Mouse (Mus musculus) central nervous system, embryonic 14 days (tissue): ENCODE results near the gene Hist1h3f. TPM values are rescaled to one million over a fixed set of nuclear protein-coding genes. Genes with fewer than 3 reads are reported as not detected.

Experiments
- polyA plus RNA-seq: library from polyadenylated mRNA; depleted of rRNA; stranded (reverse); fragments of >200 nt; gene quantifications from 2 replicates; pipeline ENCODE4 v1.2.3, GENCODE M21; 2012; rRNA removed

Hist1h3f gene
- 2.5 and 3.5 TPM in 2 replicates for polyA plus RNA-seq

DNA sequence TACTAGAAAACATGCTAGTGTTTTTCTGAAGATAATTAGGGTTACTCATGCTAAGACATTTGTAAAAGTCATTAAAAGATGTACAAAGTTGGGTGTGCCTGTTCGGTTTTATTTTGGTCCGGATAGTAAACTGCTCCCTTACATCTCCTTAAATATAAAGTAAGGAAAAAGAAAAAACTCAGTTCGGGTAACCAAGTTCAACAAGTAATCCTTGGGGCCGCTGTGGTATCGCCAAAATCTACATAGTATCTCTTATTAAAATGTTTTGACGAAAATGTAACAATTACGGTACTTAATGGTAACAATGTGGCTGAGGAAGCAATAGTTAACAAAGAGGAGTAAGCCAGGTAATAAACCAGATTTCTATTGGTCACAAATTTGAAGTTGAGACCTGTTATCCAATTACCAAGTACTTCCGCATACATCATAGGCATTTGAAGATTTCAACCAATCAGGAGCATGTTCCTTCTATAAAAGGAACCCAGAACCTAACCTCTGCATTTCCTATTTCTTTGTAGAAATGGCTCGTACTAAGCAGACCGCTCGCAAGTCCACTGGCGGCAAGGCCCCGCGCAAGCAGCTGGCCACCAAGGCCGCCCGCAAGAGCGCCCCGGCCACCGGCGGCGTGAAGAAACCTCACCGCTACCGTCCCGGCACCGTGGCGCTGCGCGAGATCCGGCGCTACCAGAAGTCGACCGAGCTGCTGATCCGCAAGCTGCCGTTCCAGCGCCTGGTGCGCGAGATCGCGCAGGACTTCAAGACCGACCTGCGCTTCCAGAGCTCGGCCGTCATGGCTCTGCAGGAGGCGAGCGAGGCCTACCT is at the start of gene Hist1h3f:
Gene Hist1h3f, plus strand, starts transcription at position 88 of the 822 bp plus-strand sequence.

GRCm38 (mm10) chr13:23530901-23531875 is 12.7 kb upstream of the Hist1h3f start, which contains the start of gene Hist1h4h:
TSS of gene Hist1h4h (plus strand) at chr13:23531050.

GRCm38 (mm10) chr13:23533560-23534367 is 10.1 kb upstream of the Hist1h3f start, which contains the start of gene Hist1h2af:
TSS of gene Hist1h2af (plus strand) at chr13:23533906.

GRCm38 (mm10) chr13:23535137-23536075 is 8.4 kb upstream of the Hist1h3f start, which contains the start of gene Hist1h3g:
TSS of gene Hist1h3g (plus strand) at chr13:23535422.

DNA sequence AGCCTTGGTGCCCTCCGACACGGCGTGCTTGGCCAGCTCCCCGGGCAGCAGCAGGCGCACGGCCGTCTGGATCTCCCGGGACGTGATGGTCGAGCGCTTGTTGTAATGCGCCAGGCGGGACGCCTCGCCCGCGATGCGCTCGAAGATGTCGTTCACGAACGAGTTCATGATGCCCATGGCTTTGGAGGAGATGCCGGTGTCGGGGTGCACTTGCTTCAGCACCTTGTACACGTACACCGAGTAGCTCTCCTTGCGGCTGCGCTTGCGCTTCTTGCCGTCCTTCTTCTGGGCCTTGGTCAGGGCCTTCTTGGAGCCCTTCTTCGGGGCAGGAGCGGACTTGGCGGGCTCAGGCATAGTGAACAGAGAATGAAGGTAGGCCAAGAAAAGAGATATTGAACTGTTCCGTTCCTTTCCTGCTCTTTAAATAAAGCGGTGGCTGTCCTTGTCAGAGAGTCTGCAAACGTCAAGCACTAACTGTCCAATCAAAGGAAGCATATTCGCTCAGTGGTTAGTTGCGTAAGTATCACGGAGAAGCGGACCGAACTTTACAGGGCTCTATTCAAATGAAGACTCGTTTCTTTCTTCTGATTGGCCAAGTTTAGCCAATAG is 749 bp upstream of the Hist1h3f start, which contains the start of gene Hist1h2bh:
Gene Hist1h2bh, minus strand, starts transcription at position 394 of the 609 bp plus-strand sequence.

GRCm38 (mm10) chr13:23551146-23551834 is 7.4 kb downstream of the Hist1h3f start, which contains the start of gene Hist1h4f:
TSS of gene Hist1h4f (minus strand) at chr13:23551648.

GRCm38 (mm10) chr13:23552962-23553361 is 9.1 kb downstream of the Hist1h3f start, which contains the start of gene Hist1h1d:
TSS of gene Hist1h1d (plus strand) at chr13:23553262.

GRCm38 (mm10) chr13:23561883-23562659 is 18.2 kb downstream of the Hist1h3f start, which contains the start of gene Hist1h3e:
TSS of gene Hist1h3e (minus strand) at chr13:23562369.

GRCm38 (mm10) chr13:23571022-23571503 is 27.2 kb downstream of the Hist1h3f start, which contains the start of the genes Hist1h2ae and Hist1h2bg:
TSS of gene Hist1h2ae (minus strand) at chr13:23571220.
TSS of gene Hist1h2bg (plus strand) at chr13:23571396.

DNA sequence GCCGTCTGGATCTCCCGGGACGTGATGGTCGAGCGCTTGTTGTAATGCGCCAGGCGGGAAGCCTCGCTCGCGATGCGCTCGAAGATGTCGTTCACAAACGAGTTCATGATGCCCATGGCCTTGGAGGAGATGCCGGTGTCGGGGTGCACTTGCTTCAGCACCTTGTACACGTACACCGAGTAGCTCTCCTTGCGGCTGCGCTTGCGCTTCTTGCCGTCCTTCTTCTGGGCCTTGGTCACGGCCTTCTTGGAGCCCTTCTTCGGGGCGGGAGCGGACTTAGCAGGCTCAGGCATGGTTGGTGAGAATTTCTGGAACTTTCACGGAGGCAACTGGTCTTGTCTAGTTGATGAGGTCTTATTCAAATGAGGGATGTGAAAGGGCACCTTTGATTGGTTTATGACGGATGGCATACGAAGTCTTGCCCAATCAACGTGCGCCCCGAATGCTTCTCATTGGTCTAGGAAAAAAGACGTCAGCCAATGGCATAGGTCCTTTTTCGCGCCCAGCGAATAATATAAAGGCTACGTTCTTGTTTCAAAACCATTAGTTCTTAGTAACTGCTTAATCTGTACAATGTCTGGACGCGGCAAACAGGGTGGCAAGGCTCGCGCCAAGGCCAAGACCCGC is 30.2 kb downstream of the Hist1h3f start, which contains the start of the genes Hist1h2bf and Hist1h2ad:
Gene Hist1h2bf, minus strand, starts transcription at position 299 of the 627 bp plus-strand sequence.
Gene Hist1h2ad, plus strand, starts transcription at position 484 of the 627 bp plus-strand sequence.

DNA sequence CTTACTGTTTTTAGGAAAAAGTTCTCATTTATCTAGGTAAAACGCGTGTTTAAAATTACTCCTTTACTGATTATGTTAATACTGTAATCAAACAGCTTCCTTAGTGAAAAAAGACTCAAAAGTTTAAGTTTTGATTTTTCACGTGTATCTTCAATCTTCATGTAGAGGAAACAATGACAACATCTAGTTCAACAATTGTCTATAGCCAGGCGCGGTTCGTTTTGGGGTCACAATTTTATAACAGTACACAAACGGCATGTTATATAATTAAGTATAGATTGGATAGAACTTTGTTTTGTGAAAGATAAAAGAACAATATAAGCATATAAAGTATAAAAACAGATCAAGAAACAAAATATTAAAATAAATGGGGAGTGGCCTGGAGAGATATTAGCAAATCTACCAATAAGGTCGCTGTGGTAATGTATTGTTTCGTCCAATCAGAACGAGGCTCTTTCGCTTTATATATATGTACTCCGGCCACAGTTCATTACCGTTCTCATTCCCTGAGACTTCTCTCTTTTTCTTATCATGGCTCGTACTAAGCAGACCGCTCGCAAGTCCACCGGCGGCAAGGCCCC is 31.5 kb downstream of the Hist1h3f start, which contains the start of gene Hist1h3d:
Gene Hist1h3d, plus strand, starts transcription at position 493 of the 581 bp plus-strand sequence.

DNA sequence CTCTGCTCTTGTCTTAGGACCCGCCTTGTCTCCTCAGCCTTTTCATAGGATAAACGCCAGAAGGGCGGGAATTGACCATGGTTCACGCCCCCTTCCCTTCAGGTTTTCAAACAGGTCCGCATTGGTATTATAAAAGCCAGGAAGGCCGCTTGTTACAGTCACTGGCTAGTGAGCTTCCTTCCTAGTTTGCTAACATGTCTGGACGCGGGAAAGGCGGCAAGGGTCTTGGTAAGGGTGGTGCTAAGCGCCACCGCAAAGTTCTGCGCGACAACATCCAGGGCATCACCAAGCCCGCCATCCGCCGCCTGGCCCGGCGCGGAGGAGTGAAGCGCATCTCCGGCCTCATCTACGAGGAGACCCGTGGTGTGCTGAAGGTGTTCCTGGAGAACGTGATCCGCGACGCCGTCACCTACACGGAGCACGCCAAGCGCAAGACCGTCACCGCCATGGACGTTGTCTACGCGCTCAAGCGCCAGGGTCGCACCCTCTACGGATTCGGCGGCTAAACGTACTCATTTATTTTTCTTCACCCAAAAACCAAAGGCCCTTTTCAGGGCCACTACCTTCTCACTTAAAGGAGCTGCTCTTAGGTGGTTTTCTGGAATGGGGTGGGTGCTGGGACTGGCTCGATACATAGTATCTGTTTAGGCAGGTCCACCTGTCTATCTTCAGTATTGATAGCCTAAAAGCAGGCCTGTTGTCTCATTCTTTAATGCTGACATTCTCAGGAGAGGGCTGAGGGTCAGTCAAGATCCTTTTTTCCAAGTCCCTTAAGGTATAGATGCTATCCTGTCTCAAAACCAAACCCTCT is 37.8 kb downstream of the Hist1h3f start, which contains the start of gene Hist1h4d:
Gene Hist1h4d, plus strand, starts transcription at position 191 of the 811 bp plus-strand sequence.

